Mouse (Mus musculus) bone marrow, adult 2 months (tissue): ENCODE results near the gene Cdc42se1.

Source experiments
- CTCF ChIP-seq: fragments of 200-500 bp; IDR thresholded peaks from 2 replicates; pipeline ENCODE4 v1.5.1; 2011; ENCODE audit warnings: low read length, control low read depth; ENCODE audit not compliant: control insufficient read depth, insufficient read depth
- POLR2A ChIP-seq: fragments of 200-500 bp; IDR thresholded peaks from 2 replicates; pipeline ENCODE4 v1.6.1; 2011; ENCODE audit warnings: low read depth, mild to moderate bottlenecking, control low read depth, low read length, borderline replicate concordance; ENCODE audit not compliant: control insufficient read depth

GRCm38 (mm10) chr3:95282381-95282864 lies 53.9 kb downstream of the Cdc42se1 start:
- 0 out of 2 replicates have a peak, but pooled peaks have one; percentile 14 for TF ChIP-seq POLR2A
- no peak for TF ChIP-seq CTCF
